Mouse (Mus musculus): ENCODE data around the gene Ksr2. TPM values are rescaled to one million over a fixed set of nuclear protein-coding genes. Genes with fewer than 3 reads are reported as not detected.
A peak's percentile ranks its signal among the peaks of the same experiment; 100 is the strongest.

Ksr2 gene
- total RNA-seq, 2 experiments from 2014 or later = 34.1 to 35.9 TPM

- DNase-seq (ENCODE audit: low spot score in 2 of 2) = no peak
Observed at GRCm38 (mm10) chr5:117521156-117521555, 107.4 kb downstream of the Ksr2 start.

- no peak for DNase-seq (ENCODE audit: low spot score in 2 of 2)
Observed at GRCm38 (mm10) chr5:117521701-117522100, 107.9 kb downstream of the Ksr2 start.

- DNase-seq (ENCODE audit: low spot score in 2 of 2) = no peak
Observed at GRCm38 (mm10) chr5:117522471-117522870, 108.7 kb downstream of the Ksr2 start.

- DNase-seq (ENCODE audit: low spot score in 2 of 2) = peak; percentile 45 to 60
Observed at GRCm38 (mm10) chr5:117523010-117523409, 109.2 kb downstream of the Ksr2 start.

- no peak for DNase-seq (ENCODE audit: low spot score in 2 of 2)
Observed at GRCm38 (mm10) chr5:117530991-117531390, 117.2 kb downstream of the Ksr2 start.

GRCm38 (mm10) chr5:117539221-117539620 is 125.4 kb downstream of the Ksr2 start:
- DNase-seq (ENCODE audit: low spot score in 2 of 2) = no peak

- no peak for DNase-seq (ENCODE audit: low spot score in 2 of 2)
Observed at GRCm38 (mm10) chr5:117541654-117542053, 127.9 kb downstream of the Ksr2 start.

- no peak for DNase-seq (ENCODE audit: low spot score in 2 of 2)
Observed at GRCm38 (mm10) chr5:117546694-117547268, 133.0 kb downstream of the Ksr2 start.

- DNase-seq (ENCODE audit: low spot score in 2 of 2) = no peak
Observed at GRCm38 (mm10) chr5:117550992-117551391, 137.2 kb downstream of the Ksr2 start.

- no peak for DNase-seq (ENCODE audit: low spot score in 2 of 2)
Observed at GRCm38 (mm10) chr5:117552096-117552495, 138.3 kb downstream of the Ksr2 start.

- DNase-seq (ENCODE audit: low spot score in 2 of 2) = no peak
Observed at GRCm38 (mm10) chr5:117554505-117554904, 140.7 kb downstream of the Ksr2 start.

- no peak for DNase-seq (ENCODE audit: low spot score in 2 of 2)
Observed at GRCm38 (mm10) chr5:117556570-117556969, 142.8 kb downstream of the Ksr2 start.

- no peak for DNase-seq (ENCODE audit: low spot score in 2 of 2)
Observed at GRCm38 (mm10) chr5:117561080-117561479, 147.3 kb downstream of the Ksr2 start.

GRCm38 (mm10) chr5:117566051-117566665 is 152.4 kb downstream of the Ksr2 start:
- DNase-seq (ENCODE audit: low spot score in 2 of 2) = peak; percentile 50 to 67

- DNase-seq (ENCODE audit: low spot score in 2 of 2) = no peak
Observed at GRCm38 (mm10) chr5:117569190-117569795, 155.5 kb downstream of the Ksr2 start.

GRCm38 (mm10) chr5:117572428-117572827 is 158.6 kb downstream of the Ksr2 start:
- peak in 1 of 2 experiments; percentile 31 for DNase-seq (ENCODE audit: low spot score in 2 of 2)

GRCm38 (mm10) chr5:117574894-117575293 is 161.1 kb downstream of the Ksr2 start:
- peak; percentile 72 to 77 for DNase-seq (ENCODE audit: low spot score in 2 of 2)

- peak; percentile 45 to 68 for DNase-seq (ENCODE audit: low spot score in 2 of 2)
Observed at GRCm38 (mm10) chr5:117577598-117577997, 163.8 kb downstream of the Ksr2 start.

- no peak for DNase-seq (ENCODE audit: low spot score in 2 of 2)
Observed at GRCm38 (mm10) chr5:117581711-117582110, 167.9 kb downstream of the Ksr2 start.

GRCm38 (mm10) chr5:117584428-117584827 is 170.6 kb downstream of the Ksr2 start:
- no peak for DNase-seq (ENCODE audit: low spot score in 2 of 2)

GRCm38 (mm10) chr5:117589266-117589665 is 175.5 kb downstream of the Ksr2 start:
- DNase-seq (ENCODE audit: low spot score in 2 of 2) = no peak

GRCm38 (mm10) chr5:117593273-117593672 is 179.5 kb downstream of the Ksr2 start:
- no peak for DNase-seq (ENCODE audit: low spot score in 2 of 2)

- no peak for DNase-seq (ENCODE audit: low spot score in 2 of 2)
Observed at GRCm38 (mm10) chr5:117596803-117597202, 183.0 kb downstream of the Ksr2 start.

All from layer of hippocampus, adult 18-20 months (tissue).